Mouse (Mus musculus): ENCODE results near the gene Polg2. TPM values are rescaled to one million over a fixed set of nuclear protein-coding genes. Genes with fewer than 3 reads are reported as not detected.
"Not testable (repeated sequence)": the region's sequence is repeated elsewhere in the genome, so short reads cannot be mapped to it uniquely, and the experiment has no call there.

The Polg2 gene
- total RNA-seq (2021): 1 to 10 TPM; 8.2 TPM
- long read RNA-seq, experiment 1, partial matches to known transcripts: 0 of 5 reads
- long read RNA-seq, experiment 1, other reads (novel, unspliced or antisense): 1 of 5 reads
- long read RNA-seq, experiment 2, partial matches to known transcripts: 0 of 4 reads
- long read RNA-seq, experiment 2, other reads (novel, unspliced or antisense): 2 of 4 reads

DNA sequence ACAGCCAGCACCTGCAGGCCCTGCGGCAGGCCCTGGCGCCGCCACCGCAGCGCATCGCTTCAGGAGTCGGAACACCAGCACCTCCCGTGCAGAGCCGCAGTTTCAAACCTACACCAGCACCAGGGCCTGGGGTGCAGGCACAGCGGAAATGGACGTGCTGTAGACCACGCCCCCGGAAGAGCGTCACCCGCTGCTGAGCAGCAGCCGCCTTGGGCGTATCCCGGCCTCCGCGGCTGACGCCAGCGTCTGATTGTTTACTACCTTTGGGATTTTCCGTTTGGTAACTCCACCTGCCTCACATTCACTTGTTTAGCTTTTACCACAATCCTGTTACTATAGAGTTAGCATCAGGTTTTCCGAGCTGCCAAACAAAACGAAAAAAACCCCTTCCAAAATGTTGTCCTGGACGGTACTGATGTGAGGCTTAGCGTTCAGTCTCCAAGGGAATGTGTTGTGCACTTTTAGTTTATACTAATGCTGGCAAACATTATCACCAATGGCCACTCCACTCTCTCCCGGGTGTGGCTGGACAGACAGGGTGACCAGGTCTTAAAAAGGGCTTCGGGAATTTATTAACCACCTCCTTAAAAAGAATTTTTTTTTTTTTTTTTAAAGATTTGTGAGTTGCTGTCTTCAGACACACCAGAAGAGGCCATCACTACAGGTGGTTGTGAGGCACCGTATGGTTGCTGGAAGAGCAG lies at the start of gene Polg2:
Gene Polg2 (minus strand): TSS at position 150 of the 701 bp plus-strand sequence.
- peak; percentile 80 to 91 for DNase-seq (ENCODE audit: low spot score in 2 of 2)

DNA sequence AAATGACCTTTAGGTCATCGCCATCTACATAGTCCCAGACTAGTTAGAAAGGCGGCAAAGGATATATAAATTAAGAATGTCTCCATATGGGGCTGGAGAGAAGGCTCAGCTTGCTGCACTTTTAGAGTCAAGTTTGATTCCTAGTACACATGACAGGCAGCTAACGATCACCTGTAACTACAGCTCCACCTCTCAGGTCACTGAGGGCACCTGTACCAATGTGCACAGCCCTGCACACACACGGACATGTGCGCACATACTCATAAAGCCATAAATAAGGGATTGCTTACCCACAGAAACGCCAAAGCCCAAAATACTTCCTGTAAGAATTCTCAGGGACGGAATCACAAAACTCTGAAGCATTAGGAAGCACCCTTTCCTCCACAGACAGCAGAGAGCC lies 48.7 kb upstream of the Polg2 start:
- DNase-seq (ENCODE audit: low spot score in 2 of 2): no peak

DNA sequence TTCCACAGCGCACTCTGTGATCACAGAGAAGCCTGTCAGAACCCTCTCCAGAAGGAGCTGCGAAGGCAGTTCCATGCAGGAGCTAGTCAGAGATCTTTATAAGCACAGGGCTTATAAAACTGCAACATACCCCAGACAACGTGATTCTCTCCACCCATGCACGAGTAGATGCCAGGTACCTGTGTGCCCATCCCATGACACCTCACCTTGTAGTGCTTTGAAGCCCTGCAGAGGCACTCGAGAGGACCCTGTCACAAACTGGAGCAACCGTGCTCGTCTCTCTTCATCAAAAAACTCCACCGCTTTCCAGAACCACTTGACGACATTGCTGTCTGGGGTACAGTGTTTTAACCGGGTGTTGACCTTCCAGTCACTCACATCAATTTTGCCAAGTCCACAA lies 45.1 kb upstream of the Polg2 start:
- no peak for DNase-seq (ENCODE audit: low spot score in 2 of 2)

DNA sequence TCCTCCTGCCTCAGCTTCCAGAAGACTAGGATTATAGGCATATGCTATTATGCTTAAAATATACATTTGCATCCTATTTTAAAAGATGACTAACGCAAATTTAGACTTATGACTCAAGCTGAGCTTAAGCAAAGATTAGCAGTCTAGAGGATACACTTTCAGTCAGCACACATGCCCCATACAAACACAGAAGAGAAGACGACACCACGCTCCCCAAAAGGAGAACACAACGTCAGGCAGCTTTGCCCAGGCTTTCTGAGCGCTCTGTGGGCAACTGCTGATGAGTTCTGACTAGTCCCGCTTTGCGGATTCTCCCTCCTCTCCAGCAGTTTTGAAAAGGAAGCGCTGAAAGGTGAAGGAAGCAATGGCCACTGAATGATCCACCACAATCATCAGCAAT lies 44.4 kb upstream of the Polg2 start:
- no peak for DNase-seq (ENCODE audit: low spot score in 2 of 2)

DNA sequence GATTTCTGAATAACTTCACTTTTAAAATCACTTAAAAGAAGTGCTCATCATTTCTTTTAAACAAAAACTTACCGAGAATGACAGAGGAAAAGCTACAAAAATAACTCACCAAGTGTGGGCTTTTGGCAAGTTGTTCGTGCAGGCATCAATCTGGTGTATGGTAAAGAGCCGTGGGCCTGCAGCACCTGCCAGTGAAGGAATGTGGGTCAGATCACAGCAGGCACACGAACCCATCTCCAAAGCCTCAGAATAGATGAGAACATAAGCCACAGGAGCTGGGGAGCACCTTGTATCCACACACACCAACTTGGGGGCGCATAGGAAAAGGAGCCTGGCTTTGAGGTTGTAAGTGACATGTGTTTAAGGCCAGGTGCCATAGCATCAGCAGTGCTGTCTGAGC lies 43.6 kb upstream of the Polg2 start:
- no peak for DNase-seq (ENCODE audit: low spot score in 2 of 2)

DNA sequence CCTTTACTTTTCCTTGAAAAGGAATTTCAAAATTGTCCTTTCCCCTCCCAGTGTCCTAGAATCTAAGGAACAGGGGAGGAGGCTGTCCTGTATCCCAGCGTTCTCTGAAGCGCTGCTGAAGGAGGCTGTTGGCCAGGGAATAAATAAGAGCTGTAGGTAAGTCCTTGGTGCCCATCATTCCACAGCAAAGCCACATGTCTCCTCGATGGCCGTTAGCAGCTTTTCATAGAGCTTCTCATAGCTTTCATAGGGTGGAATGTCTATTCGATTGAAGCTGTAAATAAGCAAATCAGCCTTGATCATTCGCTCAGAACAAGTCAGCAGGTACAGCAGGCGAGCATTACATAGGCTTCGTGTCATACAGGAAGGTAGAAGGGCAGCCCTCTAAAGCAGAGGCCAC lies 43.2 kb upstream of the Polg2 start:
- no peak for DNase-seq (ENCODE audit: low spot score in 2 of 2)

DNA sequence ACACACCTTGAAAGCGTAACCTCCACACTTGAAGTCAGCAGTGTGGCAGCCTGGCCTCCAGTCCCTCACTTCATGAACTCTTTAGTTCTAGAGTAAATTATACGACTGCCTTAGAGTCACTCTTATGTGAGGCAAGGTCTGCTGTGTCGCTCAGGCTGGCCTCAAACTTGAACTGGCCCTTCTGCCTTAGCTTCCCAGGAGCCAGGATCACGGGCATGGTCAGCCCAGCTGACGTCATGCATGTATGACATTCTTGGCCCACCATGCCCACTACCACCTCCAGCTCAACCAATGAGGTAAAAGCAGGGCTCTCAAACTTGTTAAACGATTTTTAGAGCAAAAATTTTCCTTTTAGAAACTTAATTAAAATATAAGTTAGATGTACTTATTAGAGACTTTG lies 42.1 kb upstream of the Polg2 start:
- DNase-seq (ENCODE audit: low spot score in 2 of 2): no peak

DNA sequence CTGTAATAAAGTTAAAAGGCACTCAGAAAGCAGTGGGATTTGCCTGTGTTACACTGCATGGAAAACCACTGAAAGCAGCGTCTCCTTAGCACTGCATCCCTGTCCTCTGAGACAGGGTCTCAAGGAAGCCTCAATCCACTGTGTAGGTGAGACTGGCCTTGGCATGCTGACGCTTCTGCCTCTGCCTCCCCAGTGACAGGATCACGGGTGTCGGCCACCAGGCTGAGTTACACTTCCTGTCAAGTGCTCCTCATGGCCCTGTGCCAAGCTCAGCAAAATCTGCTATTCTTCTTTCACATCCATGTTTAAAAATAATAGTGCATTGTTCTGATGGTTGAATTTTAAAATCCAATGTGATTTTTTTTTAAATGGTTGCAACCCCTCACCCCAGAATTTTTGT lies 41.6 kb upstream of the Polg2 start:
- DNase-seq (ENCODE audit: low spot score in 2 of 2): peak in 1 of 2 experiments; percentile 62

DNA sequence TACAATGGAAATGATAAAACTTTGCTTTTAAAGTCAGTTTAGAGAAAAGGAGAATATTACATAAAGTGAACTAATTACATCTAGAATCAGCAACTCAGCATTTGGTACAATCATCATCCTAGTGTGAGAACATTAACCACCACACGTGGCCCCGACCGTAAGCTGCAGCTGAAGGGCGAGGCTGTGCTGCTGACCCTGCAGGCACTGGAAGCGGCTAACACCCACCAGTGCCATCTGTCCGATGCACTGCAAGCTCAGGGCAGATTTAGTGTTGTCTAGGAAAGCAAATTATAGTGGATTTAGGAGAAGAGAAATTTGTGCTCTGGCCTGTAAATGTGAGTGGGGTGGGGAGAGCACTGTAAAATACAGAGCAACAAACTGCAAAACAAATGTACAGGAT lies 40.9 kb upstream of the Polg2 start:
- no peak for DNase-seq (ENCODE audit: low spot score in 2 of 2)

DNA sequence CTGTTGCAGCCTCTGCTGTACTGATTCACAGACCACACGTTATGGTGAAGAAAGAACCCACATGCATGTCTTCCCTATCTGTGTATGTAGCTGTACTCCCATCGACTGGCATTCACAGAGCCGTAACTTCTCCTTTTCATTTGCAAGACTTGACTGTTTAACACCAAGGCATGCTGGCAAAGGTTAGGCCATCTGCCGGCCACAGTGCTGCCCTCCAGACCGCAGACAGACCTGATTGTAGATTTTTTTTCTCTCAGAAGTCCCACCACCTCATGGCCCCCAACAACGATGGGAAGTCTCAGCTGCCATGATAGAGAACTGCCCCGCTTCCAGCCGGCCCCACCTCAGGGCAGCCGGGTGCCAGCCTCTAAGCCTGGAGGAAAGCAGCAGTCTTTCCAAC lies 40.3 kb upstream of the Polg2 start:
- DNase-seq (ENCODE audit: low spot score in 2 of 2): peak in 1 of 2 experiments; percentile 12

DNA sequence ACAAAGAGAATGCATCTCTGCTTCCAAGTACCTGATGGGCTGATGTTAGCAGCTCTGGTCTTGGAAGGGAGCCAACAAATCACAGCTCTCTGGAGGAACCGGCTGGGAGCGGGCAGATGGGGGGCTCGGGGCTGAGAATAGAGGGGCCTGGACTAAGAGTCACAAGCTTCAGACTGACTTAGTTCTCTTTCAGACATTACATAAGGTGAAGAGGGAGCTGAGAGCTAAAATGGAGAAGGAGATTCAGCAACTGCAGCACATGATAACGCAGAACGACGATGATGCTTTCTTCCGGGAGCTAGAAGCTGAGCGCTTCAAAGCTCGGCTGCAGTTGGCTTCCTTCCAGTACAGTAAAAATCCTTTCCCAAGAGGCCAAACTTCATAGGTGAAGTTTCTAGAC lies 39.0 kb upstream of the Polg2 start:
- no peak for DNase-seq (ENCODE audit: low spot score in 2 of 2)

DNA sequence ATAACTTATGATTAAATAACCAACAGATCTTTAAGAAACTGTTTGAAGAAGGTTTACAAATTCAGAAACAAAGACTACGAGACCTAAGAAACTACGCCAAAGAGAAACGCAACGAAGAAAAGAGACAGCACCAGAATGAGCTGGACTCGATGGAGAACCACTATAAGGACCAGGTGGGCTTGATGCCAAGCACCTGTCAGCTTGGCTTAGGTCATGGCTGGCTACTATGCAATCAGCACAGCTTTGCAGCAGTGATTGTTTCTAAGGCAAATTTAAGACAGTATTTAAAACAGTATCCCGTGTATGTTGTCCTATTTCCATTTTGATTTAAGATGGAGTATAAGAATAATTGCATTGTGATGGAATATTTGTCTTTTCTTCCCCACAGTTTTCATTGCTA lies 38.5 kb upstream of the Polg2 start:
- DNase-seq (ENCODE audit: low spot score in 2 of 2): no peak

DNA sequence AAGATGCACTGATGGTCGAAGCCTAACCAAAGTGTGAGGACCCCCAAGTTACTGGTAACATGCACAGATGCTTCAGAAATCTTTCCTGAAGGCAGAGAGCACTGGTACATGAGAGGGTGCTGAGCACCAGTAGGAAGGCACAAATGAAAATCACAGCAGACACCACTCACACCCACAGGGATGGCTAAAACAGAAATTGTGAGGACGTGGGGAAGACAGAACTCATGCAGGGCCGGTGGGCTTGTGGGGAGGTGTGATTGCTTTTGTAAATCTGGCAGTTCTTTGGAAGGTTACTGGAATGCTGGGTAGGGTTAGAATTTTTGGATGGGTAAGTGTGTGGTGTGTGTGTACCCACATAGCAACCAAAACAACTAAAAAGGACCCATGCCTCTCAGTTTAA lies 37.8 kb upstream of the Polg2 start:
- DNase-seq (ENCODE audit: low spot score in 2 of 2): no peak

DNA sequence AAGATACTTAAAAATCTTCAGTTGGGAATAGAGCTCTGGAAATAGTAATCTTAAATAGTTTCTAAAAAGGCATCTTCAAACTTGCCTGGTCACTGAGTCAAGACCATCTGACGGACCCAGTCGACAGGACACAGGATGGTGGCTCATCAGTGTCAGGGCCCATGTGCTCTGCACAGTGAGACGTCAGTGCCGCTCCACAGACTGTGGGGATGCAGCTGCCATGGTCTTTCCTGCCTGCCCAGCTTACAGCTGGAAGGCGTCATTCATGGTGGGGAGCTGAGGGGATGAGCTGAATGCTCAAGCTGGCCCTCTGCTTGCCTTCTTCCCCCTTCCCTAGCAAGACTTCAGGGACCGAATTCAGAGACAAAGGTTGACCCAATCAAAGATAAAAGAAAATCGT lies 37.0 kb upstream of the Polg2 start:
- no peak for DNase-seq (ENCODE audit: low spot score in 2 of 2)

DNA sequence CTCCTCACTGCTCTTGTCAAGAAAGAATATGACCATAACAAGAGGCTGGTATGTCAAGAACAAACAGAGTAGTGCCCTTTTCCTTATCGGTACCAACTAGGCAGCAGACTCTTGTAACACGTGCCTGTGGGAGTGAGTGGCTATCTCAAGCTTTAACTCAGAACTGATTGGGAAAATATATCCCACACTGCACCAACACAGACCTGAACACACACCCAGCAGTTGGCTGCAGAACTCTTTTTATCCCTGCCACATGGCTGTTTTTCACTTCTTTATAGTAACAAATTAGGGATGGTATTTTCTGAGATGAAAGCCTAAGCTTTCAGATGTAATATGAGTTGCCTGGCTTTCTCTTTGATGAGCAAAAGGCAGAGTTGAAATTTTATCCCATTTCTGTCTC lies 36.4 kb upstream of the Polg2 start:
- no peak for DNase-seq (ENCODE audit: low spot score in 2 of 2)

DNA sequence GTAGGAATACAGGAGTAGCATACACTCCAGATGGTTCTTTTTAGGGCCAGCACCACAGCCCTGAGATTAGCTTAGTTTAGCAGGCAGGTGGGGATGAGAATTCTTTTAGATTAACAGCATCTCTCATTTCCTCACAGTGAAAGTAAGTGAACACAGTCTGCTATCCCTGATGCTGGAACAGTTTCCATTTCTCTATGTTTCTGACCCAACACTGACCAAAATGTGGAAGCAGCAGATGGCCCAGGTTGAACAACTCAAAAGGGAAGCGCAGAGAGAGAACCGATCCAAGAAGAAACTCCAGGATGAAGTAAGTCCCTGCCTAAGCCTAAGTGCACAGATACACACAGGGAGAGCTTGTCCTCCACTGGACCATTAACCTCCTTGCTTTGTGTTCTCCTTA lies 36.0 kb upstream of the Polg2 start:
- no peak for DNase-seq (ENCODE audit: low spot score in 2 of 2)

DNA sequence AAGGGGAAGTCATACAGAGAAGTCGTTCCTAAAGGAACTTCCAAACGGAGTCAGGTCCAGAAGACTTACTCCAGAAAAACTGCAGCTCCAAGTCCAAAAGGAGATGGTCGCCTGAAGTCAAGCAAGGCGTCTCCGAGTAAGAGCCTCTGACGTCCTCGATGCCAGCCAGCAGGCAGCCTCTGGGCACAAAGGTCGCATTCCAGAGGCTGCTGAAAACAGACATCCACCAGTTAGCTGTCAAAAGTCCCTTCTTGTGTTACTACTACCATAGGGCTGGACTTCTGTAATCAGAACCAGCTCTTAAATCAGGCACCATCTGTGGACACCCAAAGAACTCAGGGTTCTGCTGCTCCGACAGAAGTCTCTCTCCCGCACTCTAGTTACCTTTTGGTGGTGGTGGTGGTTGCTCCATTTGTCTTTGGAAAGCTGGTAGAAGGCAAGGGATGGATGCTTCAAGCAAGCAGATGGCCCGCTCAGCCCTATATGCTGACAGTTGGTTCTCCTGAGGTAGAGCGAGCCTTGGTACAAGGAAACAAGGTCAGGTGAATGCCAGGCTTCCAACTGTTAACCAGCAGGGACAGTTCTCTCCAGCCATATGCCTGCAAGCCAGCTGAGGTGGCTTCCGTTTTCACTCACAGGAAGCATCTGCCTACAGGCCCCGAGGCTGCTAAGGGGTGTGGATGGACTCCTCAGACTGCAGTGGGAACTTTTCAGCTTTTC lies 35.4 kb upstream of the Polg2 start:
- no peak for DNase-seq (ENCODE audit: low spot score in 2 of 2)

DNA sequence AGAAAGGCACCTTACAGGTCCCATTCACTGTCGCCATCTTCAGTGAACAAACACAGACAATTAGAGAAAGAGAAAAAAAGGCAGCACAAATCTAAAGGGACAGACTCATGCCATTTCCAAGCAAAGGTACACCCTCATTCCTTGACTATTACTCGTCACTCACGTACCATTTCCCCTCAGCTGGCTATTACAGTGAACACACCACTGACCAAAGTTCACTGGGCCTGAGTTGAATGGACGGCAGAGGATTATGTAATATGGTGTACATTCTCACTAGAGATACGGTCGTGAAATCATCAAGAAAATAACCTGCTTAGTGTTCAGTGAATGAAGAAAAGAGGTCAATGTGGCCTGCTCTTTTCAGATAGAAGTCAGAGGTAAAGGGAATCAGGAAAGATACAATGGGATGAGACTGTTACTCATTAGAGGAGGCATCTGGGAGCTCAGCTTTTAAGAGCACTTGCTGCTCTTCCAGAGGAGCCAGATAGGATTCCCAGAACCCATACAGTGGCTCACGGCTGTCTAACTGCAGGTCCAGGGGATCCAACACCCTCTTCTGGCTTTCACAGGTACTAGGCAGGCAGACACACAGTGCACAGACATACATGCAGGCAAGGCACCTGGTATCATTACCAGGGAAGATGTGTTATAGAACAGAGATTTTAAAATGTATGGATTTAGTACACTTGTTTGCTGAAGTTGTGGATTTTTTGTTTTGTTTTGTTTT lies 33.2 kb upstream of the Polg2 start:
- no peak for DNase-seq (ENCODE audit: low spot score in 2 of 2)

DNA sequence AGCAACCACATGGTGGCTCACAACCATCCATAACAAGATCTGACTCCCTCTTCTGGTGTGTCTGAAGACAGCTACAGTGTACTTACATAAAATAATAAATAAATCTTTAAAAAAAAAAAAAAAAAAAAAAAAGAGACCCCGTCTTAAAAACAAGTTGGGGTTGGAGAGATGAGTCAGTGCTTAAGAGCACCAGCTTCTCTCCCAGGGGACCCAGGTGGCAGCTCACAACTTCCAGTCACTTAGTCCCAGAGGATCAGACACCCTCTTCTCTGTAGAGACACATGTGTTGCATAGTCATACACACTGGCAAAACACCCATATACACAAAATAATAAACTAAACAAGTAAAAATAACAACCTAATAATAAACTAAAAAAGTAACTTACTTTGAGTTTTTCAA lies 28.1 kb upstream of the Polg2 start:
- DNase-seq (ENCODE audit: low spot score in 2 of 2): not testable (repeated sequence)

DNA sequence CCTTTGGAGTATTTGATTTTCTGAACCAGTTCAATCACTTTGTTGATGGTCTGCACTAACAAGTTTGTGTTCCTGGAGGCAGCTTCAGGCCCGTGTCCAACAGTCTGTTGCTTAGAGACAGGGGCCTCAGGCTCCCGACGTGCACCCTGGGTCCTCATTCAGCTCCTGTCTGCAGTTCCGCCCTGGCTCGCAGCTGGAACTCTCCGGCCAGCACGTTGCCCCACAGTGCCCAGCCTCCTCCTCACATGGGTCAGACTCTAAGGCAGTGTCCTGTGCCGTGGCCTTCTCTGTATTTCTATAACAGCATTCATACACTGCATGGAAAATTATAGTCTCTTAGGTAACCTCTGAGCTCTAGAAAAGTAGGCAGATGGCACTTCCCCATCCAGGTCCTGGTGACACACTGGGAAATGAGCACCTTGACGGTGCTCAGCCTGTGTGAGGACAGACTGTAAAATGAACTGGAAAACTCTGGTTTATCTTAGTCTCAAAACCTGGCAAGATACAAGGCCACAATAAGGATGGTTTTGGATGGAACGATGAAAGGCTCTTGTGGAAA lies 22.8 kb upstream of the Polg2 start:
- DNase-seq (ENCODE audit: low spot score in 2 of 2): no peak

DNA sequence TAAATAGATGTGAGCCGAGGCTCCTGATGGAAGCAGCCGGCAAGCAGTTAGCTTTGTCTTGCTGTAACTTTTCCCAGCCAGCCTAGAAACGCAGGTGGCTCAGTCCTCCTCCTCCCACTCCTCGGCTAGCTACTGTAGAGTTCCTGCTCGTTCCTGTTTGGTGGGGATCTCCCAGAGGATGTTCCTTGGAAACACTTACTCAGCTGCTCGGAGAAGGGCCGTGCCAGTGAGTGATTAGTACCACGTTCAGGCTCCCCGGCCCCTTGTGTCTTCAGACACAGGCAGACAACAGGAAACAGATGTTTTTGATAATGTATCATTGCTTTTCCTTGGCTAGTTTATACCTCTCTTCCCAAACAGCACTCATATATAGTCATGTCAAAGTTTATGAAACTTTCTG lies 16.3 kb upstream of the Polg2 start:
- no peak for DNase-seq (ENCODE audit: low spot score in 2 of 2)

DNA sequence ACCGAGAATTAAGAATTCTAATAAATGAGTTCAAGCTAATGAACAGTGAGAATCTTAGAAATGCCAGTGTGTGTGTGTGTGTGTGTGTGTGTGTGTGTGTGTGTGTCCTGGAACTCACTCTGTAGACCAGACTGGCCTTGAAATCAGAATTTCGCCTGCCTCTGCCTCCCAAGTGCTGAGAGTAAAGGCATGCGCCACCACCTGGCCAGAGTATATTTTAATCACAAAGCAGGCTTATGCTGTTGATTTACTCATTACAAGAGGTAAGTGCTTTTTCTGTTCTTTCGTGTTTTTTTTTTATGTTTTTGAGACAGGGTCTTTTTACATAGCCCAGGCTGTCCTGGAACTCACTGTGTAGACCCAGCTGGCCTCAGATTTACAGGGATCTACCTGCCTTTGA lies 14.5 kb upstream of the Polg2 start:
- DNase-seq (ENCODE audit: low spot score in 2 of 2): no peak

Measured in gastrocnemius, postnatal 4 days (tissue).